Mouse (Mus musculus) heart, adult 2 months (tissue): Measurements from ENCODE around the gene Susd4. TPM values are rescaled to one million over a fixed set of nuclear protein-coding genes. Genes with fewer than 3 reads are reported as not detected.

ENCODE experiments used
- DNase-seq, 2 experiments: peaks; one replicate each; pipeline ENCODE4 v3.0.0; 2021
- H3K27ac ChIP-seq: fragments of 200-600 bp; 2 replicates; pipeline ENCODE4 v1.8.1; 2022
- H3K27me3 ChIP-seq: fragments of 200-500 bp; 2 replicates; pipeline ENCODE4 v1.6.1; 2012; ENCODE audit warnings: mild to moderate bottlenecking, low read length, inconsistent platforms, mixed read lengths; ENCODE audit not compliant: control insufficient read depth, insufficient read depth
- H3K36me3 ChIP-seq: fragments of 200-500 bp; 2 replicates; pipeline ENCODE4 v1.6.1; 2012; ENCODE audit warnings: low read length, inconsistent platforms; ENCODE audit not compliant: control insufficient read depth, insufficient read depth
- H3K4me1 ChIP-seq: fragments of 200-500 bp; 2 replicates; pipeline ENCODE4 v1.6.1; 2011; ENCODE audit warnings: low read length; ENCODE audit not compliant: control insufficient read depth, insufficient read depth
- H3K4me3 ChIP-seq: fragments of 200-600 bp; 2 replicates; pipeline ENCODE4 v1.8.1; 2022
- H3K79me2 ChIP-seq: fragments of 200-500 bp; replicated peaks from 2 replicates; pipeline ENCODE4 v1.6.1; 2012; ENCODE audit warnings: mild to moderate bottlenecking, inconsistent platforms, low read length, moderate library complexity, mixed read lengths; ENCODE audit not compliant: control insufficient read depth, insufficient read depth
- H3K9ac ChIP-seq: fragments of 200-500 bp; 2 replicates; pipeline ENCODE4 v1.6.1; 2012; ENCODE audit warnings: low read depth, mild to moderate bottlenecking, control low read depth, inconsistent platforms, low read length, mixed read lengths
- CTCF ChIP-seq: fragments of 200-600 bp; IDR thresholded peaks from 2 replicates; pipeline ENCODE4 v1.8.1; 2022; ENCODE audit warnings: antibody characterized with exemption, mild to moderate bottlenecking, moderate library complexity
- EP300 ChIP-seq: fragments of 200-500 bp; IDR thresholded peaks from 2 replicates; pipeline ENCODE4 v1.6.1; 2011; ENCODE audit warnings: low read depth, low read length, control low read depth; ENCODE audit not compliant: insufficient read depth
- POLR2A ChIP-seq: fragments of 200-500 bp; IDR thresholded peaks from 2 replicates; pipeline ENCODE4 v1.6.1; 2011; ENCODE audit warnings: mild to moderate bottlenecking, low read depth, low read length, control low read depth; ENCODE audit not compliant: insufficient read depth
- WGBS: fragments of 180-500 bp; shearing (Covaris S2); methylation state at CpG from one replicate; pipeline ENCODE4 v1.1.7; 2018; 5-methylcytosine and 5-hydroxymethylcytosine counted together
- intact Hi-C: fragments of 180-260 bp; cut with DNase I; formaldehyde crosslinking; loops from one replicate; pipeline ENCODE4 v1.15.1; 2025
- polyA plus RNA-seq: library from polyadenylated mRNA; depleted of rRNA; stranded (reverse); fragments of >200 nt; gene quantifications from 2 replicates; pipeline ENCODE4 v1.2.3, GENCODE M21; 2012
- total RNA-seq, 2 experiments: library from RNA; stranded (reverse); gene quantifications; 2 replicates each; pipeline ENCODE4 v1.2.3; 2021

The Susd4 gene
- total and polyA plus RNA-seq, 3 experiments = 0.16 to 0.49 (median 0.34) TPM

GRCm38 (mm10) chr1:182849556-182849955, 85.9 kb downstream of the Susd4 start:
- DNase-seq = no peak
- no peaks in the 10 kb centered on the region for H3K4me1 ChIP-seq
- WGBS = 38% methylated on average over 12 of the region's 12 CpGs
- no peaks in the 10 kb centered on the region for H3K79me2 ChIP-seq
- no peaks in the 10 kb centered on the region for H3K27me3 ChIP-seq
- H3K36me3 ChIP-seq = no peaks in the 10 kb centered on the region
- H3K4me3 ChIP-seq = no peak overlapping the region
- intact Hi-C loops = no loop called here
- no peak overlapping the region for H3K27ac ChIP-seq
- TF ChIP-seq CTCF (no peak), POLR2A (no peak), EP300 (no peak)
- no peak overlapping the region for H3K9ac ChIP-seq

DNA sequence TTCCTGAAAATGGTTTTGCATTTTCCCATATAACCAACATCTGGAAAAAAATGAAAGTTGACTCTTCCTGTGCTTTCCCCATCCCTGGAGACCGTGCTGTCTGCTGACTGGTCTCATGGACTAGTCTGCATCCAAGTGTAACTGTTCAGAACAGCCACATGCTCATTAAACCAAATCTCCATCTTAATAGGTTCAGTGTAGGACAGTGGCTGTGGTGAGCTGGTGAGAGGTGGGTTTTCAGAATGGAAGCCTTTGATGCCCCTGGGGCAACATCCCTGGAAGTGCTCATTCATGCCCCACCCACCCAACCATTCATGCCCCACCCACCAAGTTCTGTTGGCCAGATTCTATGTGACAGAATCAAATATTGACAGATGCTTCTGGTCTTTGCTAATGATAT, 86.4 kb downstream of the Susd4 start:
- no peak overlapping the region for H3K4me3 ChIP-seq

DNA sequence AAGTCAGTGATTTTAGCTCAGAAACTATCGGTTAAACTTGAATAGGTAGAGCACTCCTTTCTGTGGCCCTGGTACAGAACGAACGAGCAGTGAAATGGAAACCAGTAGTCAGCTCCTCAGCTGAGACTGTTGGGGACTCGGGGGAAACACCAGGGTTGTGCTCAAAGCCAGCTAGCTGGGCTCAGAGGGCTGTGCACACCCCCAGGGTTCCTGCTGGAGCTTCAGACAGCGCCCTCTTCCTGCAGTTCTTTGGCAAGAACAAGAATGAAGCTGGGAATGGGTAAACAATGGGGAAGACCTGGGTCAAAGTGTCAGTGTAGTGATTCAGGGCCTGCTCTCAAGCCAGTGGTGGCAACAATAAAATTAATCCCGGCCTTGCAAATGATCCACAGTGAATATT, 88.5 kb downstream of the Susd4 start:
- intact Hi-C loops = no loop called here
- H3K9ac ChIP-seq = no peak overlapping the region
- H3K4me1 ChIP-seq = no peaks in the 10 kb centered on the region
- 70% methylated on average over 6 of the region's 6 CpGs for WGBS
- no peak overlapping the region for H3K4me3 ChIP-seq
- no peak for DNase-seq
- no peaks in the 10 kb centered on the region for H3K79me2 ChIP-seq
- H3K27me3 ChIP-seq = no peaks in the 10 kb centered on the region
- TF ChIP-seq CTCF (no peak), POLR2A (no peak), EP300 (no peak)
- no peak overlapping the region for H3K27ac ChIP-seq
- no peaks in the 10 kb centered on the region for H3K36me3 ChIP-seq

More for the DNA sequence above, 86.4 kb downstream of the Susd4 start:
- H3K36me3 ChIP-seq = no peaks in the 10 kb centered on the region
- no peak overlapping the region for H3K9ac ChIP-seq
- no peaks in the 10 kb centered on the region for H3K4me1 ChIP-seq
- intact Hi-C loops = no loop called here
- WGBS = 70% methylated on average over 1 of the region's 1 CpGs
- TF ChIP-seq EP300 (no peak), CTCF (no peak), POLR2A (no peak)
- no peak for DNase-seq
- H3K27ac ChIP-seq = no peak overlapping the region
- H3K79me2 ChIP-seq = no peaks in the 10 kb centered on the region
- H3K27me3 ChIP-seq = no peaks in the 10 kb centered on the region

DNA sequence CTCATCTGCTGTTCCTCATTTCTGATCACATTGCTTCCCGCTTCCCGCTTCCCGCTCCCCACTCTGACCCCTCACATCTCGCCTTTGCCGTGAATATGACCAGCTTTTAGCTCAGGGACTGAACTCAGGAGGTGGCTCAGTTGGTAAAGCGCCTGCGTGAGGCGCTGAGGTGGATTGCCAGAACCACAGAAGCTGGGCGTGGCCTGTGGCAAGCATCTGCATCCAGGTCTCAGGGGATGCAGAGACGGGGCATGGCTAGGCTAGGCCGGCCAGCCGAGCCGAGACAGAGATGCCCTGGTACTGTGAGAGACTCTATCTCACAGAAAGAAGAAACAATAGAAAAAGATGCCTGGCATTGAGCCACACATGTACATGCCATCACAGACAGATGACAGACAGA, 93.0 kb downstream of the Susd4 start:
- H3K4me1 ChIP-seq = no peaks in the 10 kb centered on the region
- H3K27me3 ChIP-seq = no peaks in the 10 kb centered on the region
- H3K27ac ChIP-seq = no peak overlapping the region
- TF ChIP-seq CTCF = no peak
- TF ChIP-seq POLR2A = no peak
- TF ChIP-seq EP300 = no peak
- no peak overlapping the region for H3K4me3 ChIP-seq
- H3K9ac ChIP-seq = no peak overlapping the region
- no peak for DNase-seq
- intact Hi-C loops = no loop called here
- no peaks in the 10 kb centered on the region for H3K79me2 ChIP-seq
- 84% methylated on average over 13 of the region's 13 CpGs for WGBS
- no peaks in the 10 kb centered on the region for H3K36me3 ChIP-seq

- intact Hi-C loops = no loop called here
- TF ChIP-seq CTCF (no peak), POLR2A (no peak), EP300 (no peak)
These were observed 98.2 kb downstream of the Susd4 start for GRCm38 (mm10) chr1:182861671-182862358.

GRCm38 (mm10) chr1:182863396-182863795, 99.7 kb downstream of the Susd4 start:
- no peak overlapping the region for H3K9ac ChIP-seq
- no peak for DNase-seq
- H3K79me2 ChIP-seq = no peaks in the 10 kb centered on the region
- H3K27ac ChIP-seq = no peak overlapping the region
- no peak overlapping the region for H3K4me3 ChIP-seq
- no peaks in the 10 kb centered on the region for H3K36me3 ChIP-seq
- WGBS = 79% methylated on average over 6 of the region's 6 CpGs
- intact Hi-C loops = no loop called here
- TF ChIP-seq POLR2A (no peak), EP300 (no peak), CTCF (no peak)
- no peaks in the 10 kb centered on the region for H3K27me3 ChIP-seq
- no peaks in the 10 kb centered on the region for H3K4me1 ChIP-seq

More at GRCm38 (mm10) chr1:182861671-182862358, 98.2 kb downstream of the Susd4 start:
- H3K4me1 ChIP-seq = no peaks in the 10 kb centered on the region
- DNase-seq = no peak
- no peak overlapping the region for H3K27ac ChIP-seq
- no peaks in the 10 kb centered on the region for H3K27me3 ChIP-seq
- no peak overlapping the region for H3K9ac ChIP-seq
- no peaks in the 10 kb centered on the region for H3K79me2 ChIP-seq
- no peaks in the 10 kb centered on the region for H3K36me3 ChIP-seq
- no peak overlapping the region for H3K4me3 ChIP-seq
- 64% methylated on average over 7 of the region's 7 CpGs for WGBS
